Mouse (Mus musculus) limb, embryonic 12.5 days (tissue): Measurements from ENCODE around the gene AL607142.1. TPM values are rescaled to one million over a fixed set of nuclear protein-coding genes. Genes with fewer than 3 reads are reported as not detected.

Experiments
- ATAC-seq: fragments of 200-750 bp; cut with Nextera tagmentation; 2 replicates; pipeline ENCODE4 v1.8.0; 2017; ENCODE audit warnings: low read depth, moderate TSS enrichment; ENCODE audit not compliant: insufficient number of reproducible peaks, insufficient read depth, low FRiP score, low TSS enrichment
- H3K27ac ChIP-seq: fragments of 300-500 bp; sonication (generic); 2 replicates; pipeline ENCODE4 v1.5.1; 2016; ENCODE audit warnings: mild to moderate bottlenecking, moderate library complexity
- H3K27me3 ChIP-seq: fragments of 300-500 bp; sonication (generic); 2 replicates; pipeline ENCODE4 v1.6.1; 2016; ENCODE audit warnings: mild to moderate bottlenecking, moderate library complexity
- H3K36me3 ChIP-seq: fragments of 300-500 bp; sonication (generic); 2 replicates; pipeline ENCODE4 v1.6.1; 2016; ENCODE audit warnings: mild to moderate bottlenecking, moderate library complexity
- H3K4me1 ChIP-seq: fragments of 300-500 bp; sonication (generic); replicated peaks from 2 replicates; pipeline ENCODE4 v1.6.1; 2016
- H3K4me2 ChIP-seq: fragments of 300-500 bp; sonication (generic); 2 replicates; pipeline ENCODE4 v1.6.1; 2016; ENCODE audit warnings: mild to moderate bottlenecking, moderate library complexity
- H3K4me3 ChIP-seq: fragments of 300-500 bp; sonication (generic); replicated peaks from 2 replicates; pipeline ENCODE4 v1.5.1; 2016; ENCODE audit warnings: mild to moderate bottlenecking
- H3K9ac ChIP-seq: fragments of 300-500 bp; sonication (generic); replicated peaks from 2 replicates; pipeline ENCODE4 v1.6.1; 2016; ENCODE audit warnings: mild to moderate bottlenecking, moderate library complexity
- H3K9me3 ChIP-seq: fragments of 300-500 bp; sonication (generic); 2 replicates; pipeline ENCODE4 v1.6.1; 2016; ENCODE audit warnings: mild to moderate bottlenecking, moderate library complexity
- WGBS: fragments of 180-500 bp; shearing (Covaris S2); methylation state at CpG from one replicate; pipeline ENCODE4 v1.1.7; 2016; 5-methylcytosine and 5-hydroxymethylcytosine counted together
- polyA plus RNA-seq: library from polyadenylated mRNA; unstranded; fragments of >200 nt; fragmentation: Nextera tagmentation; extraction: Ambion mirVana; gene quantifications from 2 replicates; pipeline ENCODE4 v1.2.1, GENCODE M21; 2016

Gene AL607142.1
- polyA plus RNA-seq, 1 experiment from 2014 or later: not detected

DNA sequence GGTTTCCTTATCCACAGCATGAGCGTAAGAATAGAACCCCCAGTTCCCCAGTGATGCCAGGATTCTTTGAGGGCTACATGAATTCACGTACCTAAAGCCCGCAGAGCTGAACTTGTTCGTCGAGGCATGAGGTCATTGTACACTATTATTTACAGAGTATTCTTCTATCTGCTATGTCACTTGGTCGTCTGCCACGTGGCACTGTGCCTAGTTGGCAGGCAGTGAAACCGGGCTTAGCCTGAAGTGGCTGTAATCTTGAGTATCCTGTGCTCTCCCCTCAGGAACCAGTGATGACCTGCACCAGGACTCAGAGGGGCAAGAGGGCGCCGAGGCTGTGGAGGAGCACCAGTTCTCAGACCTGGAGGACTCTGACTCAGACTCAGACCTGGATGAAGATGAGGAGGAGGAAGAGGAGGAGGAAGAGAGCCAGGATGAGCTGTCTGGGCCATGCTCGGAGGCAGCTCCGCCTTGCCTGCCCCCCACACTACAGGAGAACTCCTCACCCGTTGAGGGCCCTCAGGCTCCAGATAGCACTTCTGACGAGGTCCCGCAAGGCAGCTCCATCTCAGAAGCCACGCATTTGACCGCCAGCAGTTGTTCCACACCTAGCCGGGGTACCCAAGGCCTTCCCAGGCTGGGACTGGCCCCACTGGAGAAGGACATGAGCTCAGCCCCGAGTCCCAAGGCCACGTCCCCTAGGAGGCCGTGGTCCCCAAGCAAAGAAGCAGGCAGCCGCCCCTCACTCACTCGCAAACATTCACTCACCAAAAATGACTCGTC lies 66.8 kb downstream of the AL607142.1 start:
- Histone ChIP-seq H3K4me1 (no peaks in the 10 kb centered on the region; the same call in 1 of the 2 replicates), H3K4me3 (no peak overlapping the region), H3K4me2 (no peak overlapping the region), H3K27me3 (no peaks in the 10 kb centered on the region), H3K36me3 (no peaks in the 10 kb centered on the region), H3K9ac (no peak overlapping the region; the same call in 1 of the 2 replicates), H3K27ac (no peak overlapping the region), H3K9me3 (no peaks in the 10 kb centered on the region)
- 65% methylated on average over 24 of the region's 24 CpGs for WGBS
- no peak for ATAC-seq

DNA sequence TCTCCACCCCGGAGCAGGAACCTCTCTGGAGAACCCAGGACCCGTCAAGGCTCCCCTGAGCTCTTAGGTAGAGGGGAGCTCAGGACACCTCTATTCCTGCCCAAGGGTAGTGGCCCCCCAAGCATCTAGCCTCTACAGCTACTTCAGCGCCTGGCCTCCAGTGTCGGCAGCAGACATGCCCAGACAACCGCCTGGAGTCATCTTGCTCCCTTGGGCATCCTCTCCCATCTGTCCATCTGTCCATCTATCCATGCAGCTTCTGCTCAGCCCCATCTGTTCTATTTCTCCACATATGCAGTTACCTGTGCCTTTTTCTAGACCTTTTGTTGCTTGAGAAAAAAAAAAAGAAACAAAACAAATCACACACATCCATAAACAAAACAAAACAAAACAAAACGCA lies 69.4 kb downstream of the AL607142.1 start:
- Histone ChIP-seq H3K4me2 (no peak overlapping the region), H3K4me1 (no peaks in the 10 kb centered on the region; the same call in 1 of the 2 replicates), H3K4me3 (no peak overlapping the region), H3K9ac (no peak overlapping the region), H3K36me3 (no peaks in the 10 kb centered on the region), H3K27me3 (no peaks in the 10 kb centered on the region), H3K9me3 (no peaks in the 10 kb centered on the region), H3K27ac (no peak overlapping the region)
- ATAC-seq: no peak
- 82% methylated on average over 6 of the region's 6 CpGs for WGBS

- Histone ChIP-seq H3K4me2 (no peak overlapping the region), H3K9ac (no peak overlapping the region), H3K4me3 (no peak overlapping the region), H3K36me3 (no peaks in the 10 kb centered on the region), H3K4me1 (no peaks in the 10 kb centered on the region; the same call in 1 of the 2 replicates), H3K27me3 (0 out of 2 replicates have a peak, but pooled peaks cover 5% of the 10 kb centered on the region), H3K27ac (no peak overlapping the region), H3K9me3 (no peaks in the 10 kb centered on the region)
- ATAC-seq: no peak
- 75% methylated on average over 1 of the region's 1 CpGs for WGBS
Measured at GRCm38 (mm10) chr4:120141810-120142209, 77.0 kb downstream of the AL607142.1 start.

DNA sequence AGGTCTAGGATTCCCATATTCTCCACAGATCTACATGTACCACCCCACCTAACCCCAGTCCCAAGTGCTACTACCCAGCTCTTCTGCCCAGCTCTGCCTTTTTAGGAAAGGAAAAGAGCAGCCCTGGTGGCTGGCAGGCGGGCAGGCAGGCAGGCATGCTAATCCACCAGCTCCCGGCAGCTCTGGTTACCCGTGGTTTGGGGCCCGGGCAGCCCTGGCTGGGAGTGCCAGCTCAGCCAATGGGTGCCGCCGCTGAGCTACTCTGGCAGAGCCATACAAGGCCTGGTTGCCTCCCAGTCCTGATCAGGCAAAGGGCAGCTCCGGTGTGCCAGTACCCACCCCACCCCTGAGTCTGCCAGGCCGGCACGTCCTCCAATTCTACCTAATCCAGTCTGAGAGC lies 78.1 kb downstream of the AL607142.1 start:
- ATAC-seq: no peak
- Histone ChIP-seq H3K9ac (no peak overlapping the region), H3K27me3 (peaks cover 10% of the 10 kb centered on the region; the same call in 1 of the 2 replicates), H3K4me1 (no peaks in the 10 kb centered on the region; the same call in 1 of the 2 replicates), H3K27ac (no peak overlapping the region), H3K9me3 (no peaks in the 10 kb centered on the region), H3K4me2 (no peak overlapping the region), H3K36me3 (no peaks in the 10 kb centered on the region), H3K4me3 (no peak overlapping the region)
- WGBS: 79% methylated on average over 9 of the region's 9 CpGs

Other genes starting within 250 kb of the AL607142.1 start
- 0.19 and 0.38 TPM in 2 replicates for gene Edn2, start 96.2 kb downstream of the AL607142.1 start, polyA plus RNA-seq
- gene Foxo6, start 222.4 kb downstream of the AL607142.1 start, polyA plus RNA-seq: 0.10 TPM in 1 of 2 replicates, not detected in the other